Mouse (Mus musculus) kidney, adult 8-10 months (tissue): ENCODE measurements around the gene Rhebl1.

ENCODE experiments used
- DNase-seq, 2 experiments: peaks; one replicate each; pipeline ENCODE4 v3.0.0; 2022

The Rhebl1 gene

GRCm38 (mm10) chr15:98871070-98871915 lies 23.0 kb downstream of the Rhebl1 start, which contains the start of gene Kmt2d:
TSS of gene Kmt2d (minus strand) at chr15:98871204.
- DNase-seq, result no peak

GRCm38 (mm10) chr15:98870179-98871069 lies 23.9 kb downstream of the Rhebl1 start:
- DNase-seq, result peak; percentile 41 to 46

GRCm38 (mm10) chr15:98869342-98870178 lies 24.8 kb downstream of the Rhebl1 start:
- DNase-seq, result no peak

GRCm38 (mm10) chr15:98868346-98869063 lies 25.8 kb downstream of the Rhebl1 start:
- no peak for DNase-seq

GRCm38 (mm10) chr15:98867321-98867720 lies 27.0 kb downstream of the Rhebl1 start:
- DNase-seq, result peak; percentile 60 to 65

GRCm38 (mm10) chr15:98866501-98866900 lies 27.8 kb downstream of the Rhebl1 start:
- DNase-seq, result no peak

GRCm38 (mm10) chr15:98865771-98866170 lies 28.6 kb downstream of the Rhebl1 start:
- no peak for DNase-seq

GRCm38 (mm10) chr15:98864951-98865350 lies 29.4 kb downstream of the Rhebl1 start:
- no peak for DNase-seq

GRCm38 (mm10) chr15:98863451-98863958 lies 30.8 kb downstream of the Rhebl1 start:
- no peak for DNase-seq

GRCm38 (mm10) chr15:98861701-98862410 lies 32.5 kb downstream of the Rhebl1 start:
- DNase-seq, result no peak

GRCm38 (mm10) chr15:98860921-98861320 lies 33.4 kb downstream of the Rhebl1 start:
- no peak for DNase-seq

- DNase-seq, result no peak
Measured at GRCm38 (mm10) chr15:98859319-98860043, 34.9 kb downstream of the Rhebl1 start.

GRCm38 (mm10) chr15:98854214-98854613 lies 40.1 kb downstream of the Rhebl1 start:
- no peak for DNase-seq

GRCm38 (mm10) chr15:98853161-98853937 lies 41.0 kb downstream of the Rhebl1 start:
- no peak for DNase-seq

- DNase-seq, result no peak
Measured at GRCm38 (mm10) chr15:98852733-98853132, 41.6 kb downstream of the Rhebl1 start.

- DNase-seq, result no peak
Measured at GRCm38 (mm10) chr15:98852071-98852470, 42.3 kb downstream of the Rhebl1 start.

GRCm38 (mm10) chr15:98851229-98851818 lies 43.0 kb downstream of the Rhebl1 start:
- no peak for DNase-seq

- no peak for DNase-seq
Measured at GRCm38 (mm10) chr15:98850668-98851067, 43.7 kb downstream of the Rhebl1 start.

GRCm38 (mm10) chr15:98849956-98850600 lies 44.3 kb downstream of the Rhebl1 start:
- no peak for DNase-seq
